Mouse (Mus musculus): ENCODE results near the gene Ung. TPM values are rescaled to one million over a fixed set of nuclear protein-coding genes. Genes with fewer than 3 reads are reported as not detected.
A peak's percentile ranks its signal among the peaks of the same experiment; 100 is the strongest.

Ung gene
- total and polyA plus RNA-seq, 2 experiments, result 2.4 to 5.0 TPM

- 61% methylated on average over 7 of the region's 7 CpGs for WGBS
Measured at GRCm38 (mm10) chr5:114170345-114170744, 40.2 kb downstream of the Ung start.

GRCm38 (mm10) chr5:114172936-114173335, 42.8 kb downstream of the Ung start:
- no peak for TF ChIP-seq CTCF (IDR thresholded peaks at IDR 0.05; ENCODE audit: low read depth, low read length)
- TF ChIP-seq POLR2A (IDR thresholded peaks at IDR 0.05; ENCODE audit: extremely low read depth, insufficient read depth, low read length), result no peak
- DNase-seq (ENCODE audit: extremely low read depth, low read depth, low spot score), result no peak
- Histone ChIP-seq H3K79me2 (ENCODE audit: control insufficient read depth, insufficient read depth, low read length) (no peaks in the 10 kb centered on the region), H3K27ac (replicated peaks; ENCODE audit: insufficient read depth, low read depth, low read length) (no peak overlapping the region), H3K36me3 (ENCODE audit: control insufficient read depth, insufficient read depth, low read length) (peaks cover 1% of the 10 kb centered on the region; the same call in 1 of the 2 replicates), H3K27me3 (ENCODE audit: control insufficient read depth, insufficient read depth, low read length) (no peaks in the 10 kb centered on the region), H3K4me1 (ENCODE audit: control insufficient read depth, insufficient read depth, low read length) (peaks cover 3% of the 10 kb centered on the region), H3K4me3 (ENCODE audit: insufficient read depth, low read depth, low read length) (no peak overlapping the region), H3K9ac (ENCODE audit: low read depth, low read length) (no peak overlapping the region)
- 94% methylated on average over 3 of the region's 3 CpGs for WGBS

More at GRCm38 (mm10) chr5:114170345-114170744, 40.2 kb downstream of the Ung start:
- H3K36me3 ChIP-seq (ENCODE audit: control insufficient read depth, insufficient read depth, low read length), result peaks cover 11% of the 10 kb centered on the region
- H3K4me1 ChIP-seq (ENCODE audit: control insufficient read depth, insufficient read depth, low read length), result no peaks in the 10 kb centered on the region
- no peak overlapping the region for H3K4me3 ChIP-seq (ENCODE audit: insufficient read depth, low read depth, low read length)
- peaks cover 10% of the 10 kb centered on the region; the same call in 1 of the 2 replicates for H3K79me2 ChIP-seq (ENCODE audit: control insufficient read depth, insufficient read depth, low read length)
- no peak for TF ChIP-seq POLR2A (IDR thresholded peaks at IDR 0.05; ENCODE audit: extremely low read depth, insufficient read depth, low read length)
- TF ChIP-seq CTCF (IDR thresholded peaks at IDR 0.05; ENCODE audit: low read depth, low read length), result no peak
- no peak overlapping the region for H3K27ac ChIP-seq (replicated peaks; ENCODE audit: insufficient read depth, low read depth, low read length)
- H3K27me3 ChIP-seq (ENCODE audit: control insufficient read depth, insufficient read depth, low read length), result no peaks in the 10 kb centered on the region
- H3K9ac ChIP-seq (ENCODE audit: low read depth, low read length), result no peak overlapping the region
- DNase-seq (ENCODE audit: extremely low read depth, low read depth, low spot score), result no peak

GRCm38 (mm10) chr5:114173458-114173857, 43.3 kb downstream of the Ung start:
- peaks cover 3% of the 10 kb centered on the region for H3K4me1 ChIP-seq (ENCODE audit: control insufficient read depth, insufficient read depth, low read length)
- H3K27ac ChIP-seq (replicated peaks; ENCODE audit: insufficient read depth, low read depth, low read length), result no peak overlapping the region
- H3K79me2 ChIP-seq (ENCODE audit: control insufficient read depth, insufficient read depth, low read length), result no peaks in the 10 kb centered on the region
- DNase-seq (ENCODE audit: extremely low read depth, low read depth, low spot score), result no peak
- WGBS, result 76% methylated on average over 7 of the region's 7 CpGs
- TF ChIP-seq CTCF (IDR thresholded peaks at IDR 0.05; ENCODE audit: low read depth, low read length) (peak; percentile 28; the same call in 1 of the 2 replicates), POLR2A (IDR thresholded peaks at IDR 0.05; ENCODE audit: extremely low read depth, insufficient read depth, low read length) (no peak)
- H3K9ac ChIP-seq (ENCODE audit: low read depth, low read length), result no peak overlapping the region
- peaks cover 1% of the 10 kb centered on the region; the same call in 1 of the 2 replicates for H3K36me3 ChIP-seq (ENCODE audit: control insufficient read depth, insufficient read depth, low read length)
- H3K4me3 ChIP-seq (ENCODE audit: insufficient read depth, low read depth, low read length), result no peak overlapping the region
- H3K27me3 ChIP-seq (ENCODE audit: control insufficient read depth, insufficient read depth, low read length), result no peaks in the 10 kb centered on the region

- TF ChIP-seq POLR2A (IDR thresholded peaks at IDR 0.05; ENCODE audit: extremely low read depth, insufficient read depth, low read length), result no peak
- no peak for TF ChIP-seq CTCF (IDR thresholded peaks at IDR 0.05; ENCODE audit: low read depth, low read length)
- Histone ChIP-seq H3K27me3 (ENCODE audit: control insufficient read depth, insufficient read depth, low read length) (no peaks in the 10 kb centered on the region), H3K79me2 (ENCODE audit: control insufficient read depth, insufficient read depth, low read length) (no peaks in the 10 kb centered on the region), H3K27ac (replicated peaks; ENCODE audit: insufficient read depth, low read depth, low read length) (no peak overlapping the region), H3K9ac (ENCODE audit: low read depth, low read length) (no peak overlapping the region), H3K4me3 (ENCODE audit: insufficient read depth, low read depth, low read length) (no peak overlapping the region), H3K36me3 (ENCODE audit: control insufficient read depth, insufficient read depth, low read length) (peaks cover 1% of the 10 kb centered on the region; the same call in 1 of the 2 replicates), H3K4me1 (ENCODE audit: control insufficient read depth, insufficient read depth, low read length) (peaks cover 8% of the 10 kb centered on the region)
- DNase-seq (ENCODE audit: extremely low read depth, low read depth, low spot score), result no peak
- 29% methylated on average over 16 of the region's 16 CpGs for WGBS
Measured at GRCm38 (mm10) chr5:114173877-114174581, 43.8 kb downstream of the Ung start.

GRCm38 (mm10) chr5:114174639-114175038, 44.5 kb downstream of the Ung start:
- peaks cover under 1% of the 10 kb centered on the region; the same call in 1 of the 2 replicates for H3K36me3 ChIP-seq (ENCODE audit: control insufficient read depth, insufficient read depth, low read length)
- DNase-seq (ENCODE audit: extremely low read depth, low read depth, low spot score), result no peak
- no peaks in the 10 kb centered on the region for H3K27me3 ChIP-seq (ENCODE audit: control insufficient read depth, insufficient read depth, low read length)
- peak; percentile 41 for TF ChIP-seq CTCF (IDR thresholded peaks at IDR 0.05; ENCODE audit: low read depth, low read length)
- TF ChIP-seq POLR2A (IDR thresholded peaks at IDR 0.05; ENCODE audit: extremely low read depth, insufficient read depth, low read length), result no peak
- H3K4me3 ChIP-seq (ENCODE audit: insufficient read depth, low read depth, low read length), result no peak overlapping the region
- H3K79me2 ChIP-seq (ENCODE audit: control insufficient read depth, insufficient read depth, low read length), result no peaks in the 10 kb centered on the region
- 34% methylated on average over 16 of the region's 16 CpGs for WGBS
- no peak overlapping the region for H3K27ac ChIP-seq (replicated peaks; ENCODE audit: insufficient read depth, low read depth, low read length)
- no peak overlapping the region for H3K9ac ChIP-seq (ENCODE audit: low read depth, low read length)
- H3K4me1 ChIP-seq (ENCODE audit: control insufficient read depth, insufficient read depth, low read length), result peaks cover 11% of the 10 kb centered on the region

Measured in liver, adult 2 months (tissue).